Mouse (Mus musculus): ENCODE results near the gene Actl6b. TPM values are rescaled to one million over a fixed set of nuclear protein-coding genes. Genes with fewer than 3 reads are reported as not detected.
"Not testable (repeated sequence)": the region's sequence is repeated elsewhere in the genome, so short reads cannot be mapped to it uniquely, and the experiment has no call there.

The Actl6b gene
- polyA plus RNA-seq, 2 experiments = 0.39 to 1.1 TPM

GRCm38 (mm10) chr5:137610548-137611244 is 57.4 kb downstream of the Actl6b start:
- TF ChIP-seq POLR2A (IDR thresholded peaks at IDR 0.05; ENCODE audit: borderline replicate concordance, extremely low read depth, insufficient read depth, insufficient read length) = no peak
- Histone ChIP-seq H3K9me3 (ENCODE audit: control insufficient read depth, low read length) (no peaks in the 10 kb centered on the region), H3K4me2 (replicated peaks; ENCODE audit: low read depth, low read length, severe bottlenecking) (peak overlapping the region; percentile 70), H3K9ac (ENCODE audit: low read depth, low read length, severe bottlenecking) (peak overlapping the region; percentile 55), H3K36me3 (ENCODE audit: control insufficient read depth, insufficient read depth, low read length) (peaks cover 18% of the 10 kb centered on the region), H3K27ac (replicated peaks; ENCODE audit: low read depth, low read length) (peak overlapping the region; percentile 95), H3K4me1 (ENCODE audit: control insufficient read depth, insufficient read depth, low read length) (peaks cover 52% of the 10 kb centered on the region), H3K4me3 (replicated peaks; ENCODE audit: low read length) (peak overlapping the region; percentile 43), H3K27me3 (ENCODE audit: control insufficient read depth, insufficient read depth, low read length) (no peaks in the 10 kb centered on the region)
- WGBS = 3% methylated on average over 12 of the region's 12 CpGs
- peak; percentile 78 for ATAC-seq (ENCODE audit: low FRiP score, low read depth)
- peak; percentile 87 for DNase-seq (ENCODE audit: low spot score)

- H3K27ac ChIP-seq (replicated peaks; ENCODE audit: low read depth, low read length) = peak overlapping the region; percentile 95
- peaks cover 52% of the 10 kb centered on the region for H3K4me1 ChIP-seq (ENCODE audit: control insufficient read depth, insufficient read depth, low read length)
- peak overlapping the region; percentile 70 for H3K4me2 ChIP-seq (replicated peaks; ENCODE audit: low read depth, low read length, severe bottlenecking)
- ATAC-seq (ENCODE audit: low FRiP score, low read depth) (peak; percentile 72; the same call in 1 of the 2 replicates), DNase-seq (ENCODE audit: low spot score) (peak; percentile 78)
- peaks cover 12% of the 10 kb centered on the region for H3K36me3 ChIP-seq (ENCODE audit: control insufficient read depth, insufficient read depth, low read length)
- H3K9me3 ChIP-seq (ENCODE audit: control insufficient read depth, low read length) = no peaks in the 10 kb centered on the region
- peak overlapping the region; percentile 55 for H3K9ac ChIP-seq (ENCODE audit: low read depth, low read length, severe bottlenecking)
- 0% methylated on average over 6 of the region's 6 CpGs for WGBS
- H3K4me3 ChIP-seq (replicated peaks; ENCODE audit: low read length) = peak overlapping the region; percentile 43
- no peak for TF ChIP-seq POLR2A (IDR thresholded peaks at IDR 0.05; ENCODE audit: borderline replicate concordance, extremely low read depth, insufficient read depth, insufficient read length)
- no peaks in the 10 kb centered on the region for H3K27me3 ChIP-seq (ENCODE audit: control insufficient read depth, insufficient read depth, low read length)
These were observed 57.9 kb downstream of the Actl6b start for GRCm38 (mm10) chr5:137611245-137611602.

GRCm38 (mm10) chr5:137613076-137613475 is 59.8 kb downstream of the Actl6b start:
- Histone ChIP-seq H3K27me3 (ENCODE audit: control insufficient read depth, insufficient read depth, low read length) (no peaks in the 10 kb centered on the region), H3K4me2 (replicated peaks; ENCODE audit: low read depth, low read length, severe bottlenecking) (no peak overlapping the region), H3K36me3 (ENCODE audit: control insufficient read depth, insufficient read depth, low read length) (no peaks in the 10 kb centered on the region), H3K9me3 (ENCODE audit: control insufficient read depth, low read length) (no peaks in the 10 kb centered on the region), H3K4me3 (replicated peaks; ENCODE audit: low read length) (no peak overlapping the region), H3K4me1 (ENCODE audit: control insufficient read depth, insufficient read depth, low read length) (peaks cover 50% of the 10 kb centered on the region), H3K9ac (ENCODE audit: low read depth, low read length, severe bottlenecking) (no peak overlapping the region), H3K27ac (replicated peaks; ENCODE audit: low read depth, low read length) (no peak overlapping the region)
- TF ChIP-seq POLR2A (IDR thresholded peaks at IDR 0.05; ENCODE audit: borderline replicate concordance, extremely low read depth, insufficient read depth, insufficient read length) = no peak
- no peak for ATAC-seq (ENCODE audit: low FRiP score, low read depth)
- 69% methylated on average over 5 of the region's 5 CpGs for WGBS
- DNase-seq (ENCODE audit: low spot score) = no peak

- no peaks in the 10 kb centered on the region for H3K9me3 ChIP-seq (ENCODE audit: control insufficient read depth, low read length)
- DNase-seq (ENCODE audit: low spot score) (no peak), ATAC-seq (ENCODE audit: low FRiP score, low read depth) (no peak)
- H3K4me2 ChIP-seq (replicated peaks; ENCODE audit: low read depth, low read length, severe bottlenecking) = no peak within 1 kb of the TSS
- no peak within 1 kb of the TSS for H3K27ac ChIP-seq (replicated peaks; ENCODE audit: low read depth, low read length)
- peaks cover 45% of the 10 kb centered on the region for H3K4me1 ChIP-seq (ENCODE audit: control insufficient read depth, insufficient read depth, low read length)
- no peaks in the 10 kb centered on the region for H3K36me3 ChIP-seq (ENCODE audit: control insufficient read depth, insufficient read depth, low read length)
- no peaks in the 10 kb centered on the region for H3K27me3 ChIP-seq (ENCODE audit: control insufficient read depth, insufficient read depth, low read length)
- H3K9ac ChIP-seq (ENCODE audit: low read depth, low read length, severe bottlenecking) = no peak within 1 kb of the TSS
- H3K4me3 ChIP-seq (replicated peaks; ENCODE audit: low read length) = no peak within 1 kb of the TSS
- 53% methylated on average over 11 of the region's 11 CpGs for WGBS
- TF ChIP-seq POLR2A (IDR thresholded peaks at IDR 0.05; ENCODE audit: borderline replicate concordance, extremely low read depth, insufficient read depth, insufficient read length) = no peak
These were observed 60.2 kb downstream of the Actl6b start, which contains the start of gene Pcolce for GRCm38 (mm10) chr5:137613550-137613949. TSS of gene Pcolce (minus strand) at chr5:137613784.

- H3K9ac ChIP-seq (ENCODE audit: low read depth, low read length, severe bottlenecking); DNase-seq (ENCODE audit: low spot score); H3K27ac ChIP-seq (replicated peaks; ENCODE audit: low read depth, low read length); H3K27me3 ChIP-seq (ENCODE audit: control insufficient read depth, insufficient read depth, low read length); H3K9me3 ChIP-seq (ENCODE audit: control insufficient read depth, low read length); H3K36me3 ChIP-seq (ENCODE audit: control insufficient read depth, insufficient read depth, low read length); H3K4me3 ChIP-seq (replicated peaks; ENCODE audit: low read length); H3K4me2 ChIP-seq (replicated peaks; ENCODE audit: low read depth, low read length, severe bottlenecking); ATAC-seq (ENCODE audit: low FRiP score, low read depth): not testable (repeated sequence)
- 88% methylated on average over 2 of the region's 2 CpGs for WGBS
- H3K4me1 ChIP-seq (ENCODE audit: control insufficient read depth, insufficient read depth, low read length) = peaks cover 31% of the 10 kb centered on the region
These were observed 61.6 kb downstream of the Actl6b start for GRCm38 (mm10) chr5:137614921-137615320.

Measured in limb, embryonic 14.5 days (tissue).